ENCODE assay signal across 8 mouse cellular contexts in the genomic region with DNA sequence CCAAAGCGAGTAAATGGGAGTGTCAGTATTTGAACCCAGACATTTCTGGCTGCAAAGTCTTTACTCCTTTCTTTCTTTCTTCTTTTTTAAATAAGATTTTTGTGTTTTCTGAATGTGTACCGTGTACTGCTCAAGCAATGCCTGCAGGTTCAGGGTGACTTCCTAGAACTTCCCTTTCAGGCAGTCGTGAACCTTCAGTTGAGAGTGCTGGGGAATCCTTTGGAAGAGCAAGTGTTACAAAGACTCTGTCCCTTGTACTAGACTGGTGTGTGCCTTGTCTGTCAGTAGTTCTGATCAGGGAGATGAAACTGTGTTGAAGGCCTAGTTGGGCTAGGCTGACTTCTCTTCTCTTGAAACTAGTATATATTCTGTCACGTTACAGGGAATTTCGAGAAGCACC. TPM values are rescaled to one million over a fixed set of nuclear protein-coding genes. Genes with fewer than 3 reads are reported as not detected.
A peak's percentile ranks its signal among the peaks of the same experiment; 100 is the strongest.
DNase-seq lines count a peak whose midpoint lies in the region; ATAC-seq lines count a peak whose summit lies in the region.

No protein-coding gene starts in this region.

- ATAC-seq in forebrain, embryonic 11.5 days (replicated peaks; ENCODE audit: low FRiP score), result no peak
- ATAC-seq in limb, embryonic 15.5 days (ENCODE audit: insufficient number of reproducible peaks, low FRiP score, low TSS enrichment, low read depth), result no peak
- ATAC-seq in granulocyte monocyte progenitor cell, adult 5-6 weeks (replicated peaks; ENCODE audit: poor library complexity, severe bottlenecking), result no peak

- peak overlapping the region; percentile 68 for H3K4me3 ChIP-seq in forebrain, embryonic 11.5 days (ENCODE audit: low read depth, low read length)
- H3K4me3 ChIP-seq in limb, embryonic 15.5 days, result peak overlapping the region; percentile 74

- peak overlapping the region; percentile 92 for H3K9ac ChIP-seq in forebrain, embryonic 11.5 days (ENCODE audit: low read length)
- peak overlapping the region; percentile 63 for H3K9ac ChIP-seq in limb, embryonic 15.5 days

- H3K4me2 ChIP-seq in forebrain, embryonic 11.5 days (ENCODE audit: low read depth, low read length, severe bottlenecking), result peak overlapping the region; percentile 86
- H3K4me2 ChIP-seq in limb, embryonic 15.5 days, result peak overlapping the region; percentile 67

- peak; percentile 9 for DNase-seq in embryo, embryonic 10.5 days (ENCODE audit: low spot score)
- no peak for DNase-seq in embryo, embryonic 9.5 days (ENCODE audit: extremely low spot score)
- DNase-seq in 416B (ENCODE audit: low read depth), result peak; percentile 46
- DNase-seq in forebrain, embryonic 11.5 days (ENCODE audit: low spot score), result no peak
- no peak for DNase-seq in Muller cell, postnatal 12 days (ENCODE audit: inconsistent ontology term)
- DNase-seq in left cerebral cortex, postnatal 4 days, result no peak

- intact Hi-C loops in left cerebral cortex, postnatal 4 days (cut with DNase I), result no loop called here

- H3K36me3 ChIP-seq in forebrain, embryonic 11.5 days (ENCODE audit: control insufficient read depth, insufficient read depth, low read length), result peaks cover 20% of the 10 kb centered on the region; the same call in 1 of the 2 replicates
- peaks cover 37% of the 10 kb centered on the region for H3K36me3 ChIP-seq in limb, embryonic 15.5 days

- H3K9me3 ChIP-seq in forebrain, embryonic 11.5 days (ENCODE audit: control insufficient read depth, low read length), result no peaks in the 10 kb centered on the region
- no peaks in the 10 kb centered on the region for H3K9me3 ChIP-seq in limb, embryonic 15.5 days

- H3K4me1 ChIP-seq in forebrain, embryonic 11.5 days (replicated peaks; ENCODE audit: control insufficient read depth, insufficient read depth, low read length), result peaks cover 5% of the 10 kb centered on the region; the same call in 1 of the 2 replicates
- H3K4me1 ChIP-seq in limb, embryonic 15.5 days, result peaks cover 11% of the 10 kb centered on the region

- H3K27me3 ChIP-seq in forebrain, embryonic 11.5 days (ENCODE audit: control insufficient read depth, insufficient read depth, low read length), result no peaks in the 10 kb centered on the region
- no peaks in the 10 kb centered on the region for H3K27me3 ChIP-seq in limb, embryonic 15.5 days

- H3K27ac ChIP-seq in forebrain, embryonic 11.5 days (ENCODE audit: low read depth, low read length), result no peak overlapping the region
- H3K27ac ChIP-seq in limb, embryonic 15.5 days, result peak overlapping the region; percentile 99

- WGBS in forebrain, embryonic 11.5 days, result 54% methylated on average over 5 of the region's 5 CpGs
- whole genome bisulfite sequencing in limb, embryonic 15.5 days, result 38% methylated on average over 5 of the region's 5 CpGs

RNA-seq across cellular contexts. Expression of a gene that starts 1.2 kb away (rescaled TPM):
- 195 and 197 TPM in 2 replicates for polyA plus RNA-seq in forebrain, embryonic 11.5 days (2014; fragmentation: Nextera tagmentation; extraction: Ambion mirVana)
- polyA plus RNA-seq in limb, embryonic 15.5 days (2015; fragmentation: Nextera tagmentation; extraction: Ambion mirVana), result 210 and 220 TPM in 2 replicates
- total RNA-seq in left cerebral cortex, postnatal 4 days (2021), result 10 to 100 TPM; 67.7 to 72.7 TPM
- 117 and 197 TPM in 2 replicates for total RNA-seq in granulocyte monocyte progenitor cell, adult 5-6 weeks (2014; fragmentation: Nextera tagmentation)
- 121 and 155 TPM in 2 replicates for total RNA-seq in granulocyte monocyte progenitor cell, adult 5-6 weeks (2017)

RNA-seq across cellular contexts. Expression of a gene that starts 1.3 kb away (rescaled TPM):
- 225 and 271 TPM in 2 replicates for polyA plus RNA-seq in forebrain, embryonic 11.5 days (2014; fragmentation: Nextera tagmentation; extraction: Ambion mirVana)
- polyA plus RNA-seq in limb, embryonic 15.5 days (2015; fragmentation: Nextera tagmentation; extraction: Ambion mirVana), result 86.4 and 87.0 TPM in 2 replicates
- 10 to 100 TPM; 44.9 to 51.4 TPM for total RNA-seq in left cerebral cortex, postnatal 4 days (2021)
- total RNA-seq in granulocyte monocyte progenitor cell, adult 5-6 weeks (2014; fragmentation: Nextera tagmentation), result 242 and 263 TPM in 2 replicates
- 242 and 288 TPM in 2 replicates for total RNA-seq in granulocyte monocyte progenitor cell, adult 5-6 weeks (2017)

RNA-seq across cellular contexts. Expression of a gene that starts 22.5 kb away (rescaled TPM):
- 1.9 and 2.1 TPM in 2 replicates for polyA plus RNA-seq in forebrain, embryonic 11.5 days (2014; fragmentation: Nextera tagmentation; extraction: Ambion mirVana)
- 4.8 and 4.9 TPM in 2 replicates for polyA plus RNA-seq in limb, embryonic 15.5 days (2015; fragmentation: Nextera tagmentation; extraction: Ambion mirVana)
- 10 to 100 TPM in 1 of 2 experiments, 1 to 10 TPM in 1; 7.0 to 10.2 TPM for total RNA-seq in left cerebral cortex, postnatal 4 days (2021)
- total RNA-seq in granulocyte monocyte progenitor cell, adult 5-6 weeks (2014; fragmentation: Nextera tagmentation), result 26.0 and 40.2 TPM in 2 replicates
- total RNA-seq in granulocyte monocyte progenitor cell, adult 5-6 weeks (2017), result 6.3 and 7.1 TPM in 2 replicates

RNA-seq across cellular contexts. Expression of a gene that starts 26.6 kb away (rescaled TPM):
- polyA plus RNA-seq in forebrain, embryonic 11.5 days (2014; fragmentation: Nextera tagmentation; extraction: Ambion mirVana), result 2,700 and 2,872 TPM in 2 replicates
- polyA plus RNA-seq in limb, embryonic 15.5 days (2015; fragmentation: Nextera tagmentation; extraction: Ambion mirVana), result 1,547 and 1,728 TPM in 2 replicates
- total RNA-seq in left cerebral cortex, postnatal 4 days (2021), result 1,000 to 10,000 TPM; 1,244 to 1,314 TPM
- 2,842 and 3,031 TPM in 2 replicates for total RNA-seq in granulocyte monocyte progenitor cell, adult 5-6 weeks (2014; fragmentation: Nextera tagmentation)
- 1,694 and 2,022 TPM in 2 replicates for total RNA-seq in granulocyte monocyte progenitor cell, adult 5-6 weeks (2017)

RNA-seq across cellular contexts. Expression of a gene that starts 38.8 kb away (rescaled TPM):
- polyA plus RNA-seq in forebrain, embryonic 11.5 days (2014; fragmentation: Nextera tagmentation; extraction: Ambion mirVana), result 1.1 and 1.8 TPM in 2 replicates
- 4.9 and 5.7 TPM in 2 replicates for polyA plus RNA-seq in limb, embryonic 15.5 days (2015; fragmentation: Nextera tagmentation; extraction: Ambion mirVana)
- total RNA-seq in left cerebral cortex, postnatal 4 days (2021), result 1 to 10 TPM; 1.7 to 1.9 TPM
- 13.8 TPM in 2 replicates for total RNA-seq in granulocyte monocyte progenitor cell, adult 5-6 weeks (2014; fragmentation: Nextera tagmentation)
- 16.5 and 17.7 TPM in 2 replicates for total RNA-seq in granulocyte monocyte progenitor cell, adult 5-6 weeks (2017)

Comparison
In these comparisons a context has a peak if more than half of its experiments do, and no peak if none do; other contexts are left out.
1. DNase-seq: peak in embryo, embryonic 10.5 days (single experiment) and 416B (single experiment); none in embryo, embryonic 9.5 days (single experiment), forebrain, embryonic 11.5 days (single experiment), Muller cell, postnatal 12 days (single experiment) and left cerebral cortex, postnatal 4 days (single experiment).
2. RNA of a gene that starts 1.3 kb away (total RNA-seq): 242 to 288 TPM in granulocyte monocyte progenitor cell, adult 5-6 weeks; 44.9 to 51.4 TPM in left cerebral cortex, postnatal 4 days; every median in the first group is over 4 times any median in the second.